Mouse (Mus musculus): Measurements from ENCODE around the gene Ankzf1. TPM values are rescaled to one million over a fixed set of nuclear protein-coding genes. Genes with fewer than 3 reads are reported as not detected.
A peak's percentile ranks its signal among the peaks of the same experiment; 100 is the strongest.

Ankzf1 gene
- total and polyA plus RNA-seq, 3 experiments, result 5.5 to 16.7 TPM; not detected in 1

DNA sequence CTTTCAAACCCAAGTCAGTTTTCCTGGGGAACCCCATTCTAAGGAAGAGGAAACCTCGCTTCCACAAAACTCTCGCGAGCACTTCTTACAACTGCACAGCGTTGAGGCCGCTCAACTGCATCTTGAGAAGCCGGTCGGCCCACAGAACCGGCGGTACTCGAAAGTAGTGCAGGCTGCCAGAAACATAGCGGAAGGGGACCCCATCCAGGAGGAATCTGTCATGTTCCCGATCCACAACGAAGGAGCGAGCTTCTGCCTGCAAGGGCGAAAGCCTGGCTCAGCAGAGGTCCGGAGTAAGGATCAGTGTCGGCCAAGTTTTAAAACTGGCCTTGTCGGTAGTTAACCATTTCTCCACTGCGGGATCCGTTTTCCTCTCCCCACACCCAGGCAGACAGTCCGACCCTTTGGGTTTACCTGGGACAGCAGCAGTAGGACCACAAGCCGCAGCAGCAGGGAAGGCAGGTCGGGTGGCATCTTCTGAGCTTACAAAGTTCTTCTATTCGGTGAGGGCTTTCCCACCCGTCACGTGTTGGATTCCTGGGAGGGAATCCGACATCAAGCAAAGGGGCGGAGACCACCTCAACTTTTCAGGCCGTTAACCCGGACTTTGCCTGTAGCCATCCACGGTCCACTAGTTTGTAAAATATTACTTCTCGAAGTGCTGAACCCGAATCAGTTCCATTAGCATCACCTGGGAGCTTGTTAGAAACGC lies 17.2 kb downstream of the Ankzf1 start (continued):
- TF ChIP-seq TAL1 (IDR thresholded peaks at IDR 0.05; ENCODE audit: low read length) (no peak), CHD1 (IDR thresholded peaks at IDR 0.05; ENCODE audit: low read depth, low read length) (no peak), GABPA (IDR thresholded peaks at IDR 0.05; ENCODE audit: low read depth, low read length) (no peak), MAFK (IDR thresholded peaks at IDR 0.05; ENCODE audit: borderline replicate concordance, low read depth, low read length) (no peak), SMC3 (IDR thresholded peaks at IDR 0.05; ENCODE audit: low read depth, low read length) (no peak), EP300 (IDR thresholded peaks at IDR 0.05; ENCODE audit: low read depth in 1 of 2, low read length in 2 of 2) (no peak), RAD21 (IDR thresholded peaks at IDR 0.05; ENCODE audit: low read depth, low read length) (no peak), RCOR1 (IDR thresholded peaks at IDR 0.05; ENCODE audit: low read depth, low read length) (no peak), MAX (IDR thresholded peaks at IDR 0.05; ENCODE audit: low read length) (peak; percentile 87), MYB (IDR thresholded peaks at IDR 0.05; ENCODE audit: low read depth, low read length) (no peak), MAZ (IDR thresholded peaks at IDR 0.05; ENCODE audit: low read depth, low read length) (no peak), POLR2AphosphoS2 (IDR thresholded peaks at IDR 0.05; ENCODE audit: low read length) (peak; percentile 91), ZC3H11A (IDR thresholded peaks at IDR 0.05; ENCODE audit: low read depth, low read length) (no peak), TBP (IDR thresholded peaks at IDR 0.05; ENCODE audit: low read depth, low read length) (peak; percentile 85)

DNA sequence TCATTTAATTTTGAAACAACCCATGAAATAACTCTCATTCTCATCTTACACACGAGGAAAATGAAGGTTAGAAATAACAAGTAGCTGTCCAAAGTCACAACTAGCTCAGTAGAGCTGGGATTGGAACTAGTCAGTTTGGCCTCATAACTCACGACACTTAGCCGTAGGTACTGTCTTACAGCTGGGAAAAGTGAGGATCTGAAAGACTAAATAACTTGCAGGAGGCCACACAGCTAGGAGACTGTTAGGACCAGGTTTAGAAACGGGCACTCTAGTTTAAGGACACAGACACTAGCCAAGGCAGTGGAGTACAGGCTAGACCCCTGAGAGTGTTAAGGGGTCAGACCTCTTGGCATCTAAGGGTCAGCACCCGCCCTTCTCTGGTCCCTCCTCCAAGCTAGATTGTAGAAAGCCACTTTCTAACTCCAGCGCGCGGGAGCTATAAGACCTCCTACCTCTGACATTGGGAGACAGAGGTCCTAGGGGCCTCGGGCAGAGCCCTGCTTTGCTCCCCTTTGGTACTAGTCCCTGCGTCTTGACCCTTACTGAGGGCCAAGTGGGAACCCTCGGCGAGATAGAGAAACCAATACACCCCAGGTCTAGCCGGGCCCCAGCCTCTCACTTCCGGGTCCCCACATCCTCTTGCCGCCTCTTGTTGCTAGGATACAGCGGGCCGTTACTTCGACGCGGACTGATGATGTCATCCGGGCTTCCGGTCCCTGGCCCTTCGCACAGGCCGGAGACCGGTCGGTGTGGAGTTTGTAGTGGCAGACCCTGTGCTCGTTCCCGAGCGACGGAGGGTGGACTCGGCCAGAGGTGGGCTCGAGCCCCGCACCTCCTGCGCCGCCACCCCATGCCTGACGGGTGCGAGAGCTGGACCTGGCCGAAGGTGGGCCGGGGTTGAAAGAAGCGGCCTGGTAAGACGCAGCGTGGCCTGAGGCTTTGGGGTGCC lies 18.5 kb downstream of the Ankzf1 start, which contains the start of the genes Glb1l and Stk16:
Glb1l (minus strand) TSS at position 678 of the 952 bp plus-strand sequence.
Stk16 (plus strand) TSS at position 703 of the 952 bp plus-strand sequence.
- TF ChIP-seq GABPA (IDR thresholded peaks at IDR 0.05; ENCODE audit: low read depth, low read length) (no peak), TCF12 (IDR thresholded peaks at IDR 0.05; ENCODE audit: low read depth, low read length) (peak; percentile 57; the same call in 1 of the 2 replicates), ELF1 (IDR thresholded peaks at IDR 0.05; ENCODE audit: low read depth, low read length) (peak; percentile 99), NRF1 (IDR thresholded peaks at IDR 0.05; ENCODE audit: insufficient read depth, low read depth, low read length, poor library complexity, severe bottlenecking) (no peak), MXI1 (IDR thresholded peaks at IDR 0.05; ENCODE audit: low read depth, low read length) (peak; percentile 92), USF1 (IDR thresholded peaks at IDR 0.05; ENCODE audit: low read depth, low read length) (no peak), ZMIZ1 (IDR thresholded peaks at IDR 0.05; ENCODE audit: low read depth, low read length) (peak; percentile 36; the same call in 1 of the 2 replicates), POLR2A (IDR thresholded peaks at IDR 0.05; ENCODE audit: control insufficient read depth in 1 of 2, insufficient read depth in 1 of 2, low read depth in 1 of 2, low read length in 2 of 2, poor library complexity in 1 of 2) (peak; percentile 85 to 89), UBTF (IDR thresholded peaks at IDR 0.05; ENCODE audit: borderline replicate concordance, insufficient read depth, low read depth, low read length) (peak; percentile 51; the same call in 1 of the 2 replicates), KAT2A (conservative IDR thresholded peaks at IDR 0.05; ENCODE audit: low read depth, low read length) (peak; percentile 60; the same call in 1 of the 2 replicates), MAFK (IDR thresholded peaks at IDR 0.05; ENCODE audit: borderline replicate concordance, low read depth, low read length) (no peak), CTCF (IDR thresholded peaks at IDR 0.05 in 2 of 3, conservative IDR thresholded peaks at IDR 0.05 in 1 of 3; ENCODE audit: control insufficient read depth in 1 of 3, insufficient read depth in 1 of 3, low read depth in 2 of 3, low read length in 3 of 3, poor library complexity in 1 of 3, severe bottlenecking in 1 of 3) (no peak), MAZ (IDR thresholded peaks at IDR 0.05; ENCODE audit: low read depth, low read length) (peak; percentile 64; the same call in 1 of the 2 replicates), ETS1 (IDR thresholded peaks at IDR 0.05; ENCODE audit: low read depth, low read length) (peak; percentile 60; the same call in 1 of the 2 replicates), HCFC1 (IDR thresholded peaks at IDR 0.05; ENCODE audit: low read depth, low read length) (peak; percentile 95), SIN3A (IDR thresholded peaks at IDR 0.05; ENCODE audit: low read length) (peak; percentile 99), GATA1 (IDR thresholded peaks at IDR 0.05; ENCODE audit: low read depth, low read length) (no peak), NELFE (IDR thresholded peaks at IDR 0.05; ENCODE audit: low read depth, low read length) (peak; percentile 78), E2F4 (IDR thresholded peaks at IDR 0.05; ENCODE audit: borderline replicate concordance, low read depth, low read length) (no peak), EP300 (IDR thresholded peaks at IDR 0.05; ENCODE audit: low read depth in 1 of 2, low read length in 2 of 2) (peak in 1 of 2 experiments; percentile 51; a peak in 2 of 4 replicates), MYC (IDR thresholded peaks at IDR 0.05; ENCODE audit: low read depth, low read length) (peak; percentile 39; the same call in 1 of the 2 replicates), POLR2AphosphoS2 (IDR thresholded peaks at IDR 0.05; ENCODE audit: low read length) (peak; percentile 47; the same call in 1 of the 2 replicates), MYB (IDR thresholded peaks at IDR 0.05; ENCODE audit: low read depth, low read length) (peak; percentile 90)
- peak within 1 kb of the TSS; percentile 50 to 89 for H3K4me3 ChIP-seq (ENCODE audit: control insufficient read depth in 1 of 2, insufficient read depth in 1 of 2, low read depth in 2 of 2, low read length in 2 of 2)
- peak; percentile 97 for DNase-seq (ENCODE audit: low read depth, low spot score)
- H3K27me3 ChIP-seq (ENCODE audit: control insufficient read depth in 1 of 2, insufficient read depth in 2 of 2, low read length in 2 of 2), result no peaks in the 10 kb centered on the region
- peaks cover 9 to 46% of the 10 kb centered on the region in 2 experiments; a peak in 3 of 4 replicates for H3K36me3 ChIP-seq (ENCODE audit: control insufficient read depth in 1 of 2, insufficient read depth in 2 of 2, low read length in 2 of 2)
- H3K9me3 ChIP-seq (replicated peaks; ENCODE audit: insufficient read depth, low read length), result no peaks in the 10 kb centered on the region
- peak within 1 kb of the TSS; percentile 96 for H3K9ac ChIP-seq (ENCODE audit: control insufficient read depth, low read depth, low read length, poor library complexity, severe bottlenecking)
- H3K79me2 ChIP-seq (ENCODE audit: control insufficient read depth, insufficient read depth, low read length, poor library complexity), result peaks cover 52% of the 10 kb centered on the region
- H3K4me1 ChIP-seq (ENCODE audit: control insufficient read depth in 1 of 2, insufficient read depth in 2 of 2, low read length in 2 of 2), result peaks cover 2 to 43% of the 10 kb centered on the region in 2 experiments; a peak in 3 of 4 replicates
- peak within 1 kb of the TSS; percentile 84 for H3K27ac ChIP-seq (ENCODE audit: control insufficient read depth, low read depth, low read length)

All from MEL (cell line).